Mouse (Mus musculus): ENCODE results near the gene Bax. TPM values are rescaled to one million over a fixed set of nuclear protein-coding genes. Genes with fewer than 3 reads are reported as not detected.

The Bax gene
- total RNA-seq, 2 experiments from 2014 or later, result 10.1 to 10.3 TPM

GRCm38 (mm10) chr7:45426556-45426955 lies 40.1 kb downstream of the Bax start:
- ATAC-seq (replicated peaks; ENCODE audit: low FRiP score, poor library complexity, severe bottlenecking), result no peak

GRCm38 (mm10) chr7:45421194-45421593 lies 45.5 kb downstream of the Bax start:
- no peak for ATAC-seq (replicated peaks; ENCODE audit: low FRiP score, poor library complexity, severe bottlenecking)

DNA sequence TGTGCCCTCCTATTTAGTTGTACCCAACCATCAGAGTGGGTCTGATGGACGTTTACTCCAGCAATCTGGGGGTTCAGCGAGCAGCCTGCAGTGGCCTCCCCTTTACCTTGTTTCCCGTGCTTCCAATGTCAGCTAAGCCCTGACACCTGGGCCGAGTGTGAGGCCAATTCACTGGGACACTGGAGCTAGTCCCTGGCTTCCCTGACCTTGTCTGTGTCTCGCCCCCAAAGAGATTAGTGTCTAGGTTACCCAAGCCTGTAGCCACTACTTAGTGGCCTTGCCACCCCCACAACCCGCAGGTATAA lies 46.1 kb downstream of the Bax start, which contains the start of gene Lhb:
Gene Lhb (plus strand): TSS at position 206 of the 305 bp plus-strand sequence.
- no peak for ATAC-seq (replicated peaks; ENCODE audit: low FRiP score, poor library complexity, severe bottlenecking)

DNA sequence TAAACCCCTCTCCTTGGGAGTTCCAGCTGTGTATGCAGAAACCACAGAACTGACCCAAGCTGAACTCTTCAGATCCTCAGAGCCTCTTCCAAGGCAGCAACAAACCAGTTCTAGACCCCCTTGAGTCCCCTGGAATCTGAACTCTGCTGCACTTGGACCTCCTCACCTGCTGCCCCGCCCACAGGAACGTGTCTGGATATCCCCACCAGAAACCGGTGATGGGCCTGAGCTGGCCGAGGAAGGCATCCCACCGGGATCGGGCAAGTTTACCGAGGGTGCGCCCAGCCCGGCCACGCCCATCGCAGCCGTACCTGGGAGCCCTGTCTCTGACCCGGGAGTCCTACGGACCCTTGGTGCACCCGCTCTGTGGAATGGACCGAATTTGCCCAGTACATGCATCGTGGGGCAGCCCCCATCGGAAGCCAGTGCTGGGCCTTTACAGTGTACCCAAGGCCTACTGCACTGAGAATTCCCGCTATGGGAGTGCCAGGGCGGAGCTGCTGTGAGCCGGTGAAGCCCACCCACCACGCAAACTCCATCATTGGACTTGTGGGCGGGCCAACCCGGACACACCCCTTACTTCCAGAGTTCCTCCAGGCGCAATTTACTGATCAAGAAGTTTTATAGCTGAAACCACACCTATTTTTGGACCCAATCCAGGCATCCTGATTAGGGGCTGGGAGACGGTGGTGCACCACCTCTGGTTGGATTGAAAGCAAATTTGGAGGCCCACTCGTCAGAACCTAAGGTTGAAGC lies 46.7 kb downstream of the Bax start:
- ATAC-seq (replicated peaks; ENCODE audit: low FRiP score, poor library complexity, severe bottlenecking), result no peak

DNA sequence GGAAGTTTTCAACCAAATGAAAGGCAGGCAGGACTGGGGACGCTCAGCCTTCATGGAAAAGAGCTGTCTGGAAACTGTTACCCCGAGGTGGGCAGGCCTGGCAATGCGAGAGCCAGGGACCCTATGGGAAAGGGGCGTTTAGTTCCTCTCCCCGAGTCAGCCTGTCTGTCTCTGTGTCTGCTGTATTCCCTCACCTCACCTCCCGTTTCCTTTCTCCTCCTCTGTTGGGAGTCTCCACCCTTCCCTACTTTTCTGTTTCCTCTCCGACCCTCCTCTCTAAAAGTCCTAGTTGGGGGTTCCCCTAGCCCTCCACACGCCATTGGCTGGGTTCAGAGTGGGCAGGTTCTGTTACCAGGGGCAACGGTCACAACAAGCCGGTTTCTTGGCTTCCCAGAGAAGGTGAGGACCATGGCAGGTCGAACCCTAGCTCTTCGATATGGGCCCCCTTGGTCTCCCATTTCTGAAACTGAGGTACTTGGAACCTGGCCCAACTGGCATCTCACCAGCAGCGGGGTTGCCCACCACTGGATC lies 48.7 kb downstream of the Bax start:
- ATAC-seq (replicated peaks; ENCODE audit: low FRiP score, poor library complexity, severe bottlenecking), result no peak

DNA sequence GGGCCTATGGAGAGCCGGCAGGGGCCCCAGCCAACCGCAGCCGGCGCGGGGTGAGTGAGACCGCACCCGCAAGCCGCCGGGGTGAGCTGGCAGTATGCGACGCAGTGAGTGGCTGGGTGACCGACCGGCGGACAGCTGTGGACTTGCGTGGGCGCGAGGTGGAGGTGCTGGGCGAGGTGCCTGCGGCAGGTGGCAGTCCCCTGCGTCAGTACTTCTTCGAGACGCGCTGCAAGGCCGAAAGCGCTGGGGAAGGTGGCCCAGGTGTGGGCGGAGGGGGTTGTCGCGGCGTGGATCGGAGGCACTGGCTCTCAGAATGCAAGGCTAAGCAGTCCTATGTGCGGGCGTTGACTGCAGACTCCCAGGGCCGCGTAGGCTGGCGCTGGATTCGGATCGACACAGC lies 51.1 kb downstream of the Bax start:
- no peak for ATAC-seq (replicated peaks; ENCODE audit: low FRiP score, poor library complexity, severe bottlenecking)

- no peak for ATAC-seq (replicated peaks; ENCODE audit: low FRiP score, poor library complexity, severe bottlenecking)
Observed at GRCm38 (mm10) chr7:45414740-45415224, 51.9 kb downstream of the Bax start.

GRCm38 (mm10) chr7:45413864-45414739 lies 52.6 kb downstream of the Bax start:
- 0 out of 2 replicates have a peak, but pooled peaks have one; percentile 23 for ATAC-seq (replicated peaks; ENCODE audit: low FRiP score, poor library complexity, severe bottlenecking)

GRCm38 (mm10) chr7:45413113-45413863 lies 53.4 kb downstream of the Bax start, which contains the start of gene Ntf5:
TSS of gene Ntf5 (plus strand) at chr7:45413695.
- no peak for ATAC-seq (replicated peaks; ENCODE audit: low FRiP score, poor library complexity, severe bottlenecking)

DNA sequence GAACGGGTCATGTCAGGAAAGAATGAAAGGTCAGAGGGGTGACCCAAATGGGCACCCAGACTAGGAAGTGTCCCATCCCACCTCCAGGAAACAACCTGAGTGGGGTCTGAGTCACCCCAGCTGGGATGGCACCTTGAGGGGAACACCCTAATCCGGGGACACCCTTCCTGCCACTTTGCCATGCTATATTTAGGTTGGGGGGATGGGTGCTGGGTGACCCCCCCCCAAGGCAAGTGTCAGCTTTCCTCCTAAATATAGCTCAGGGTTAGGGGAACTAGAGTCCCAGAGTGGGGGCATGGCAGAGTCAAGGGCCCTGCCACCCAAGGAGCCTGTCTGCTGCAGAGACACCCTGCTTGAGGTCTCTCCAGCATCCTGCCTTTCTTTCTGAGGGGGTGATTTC lies 54.3 kb downstream of the Bax start:
- ATAC-seq (replicated peaks; ENCODE audit: low FRiP score, poor library complexity, severe bottlenecking), result no peak

Other genes with a start within 250 kb of the Bax start
Only the 30 nearest of the 33 such genes appear.
- gene Cd37, start 227.8 kb downstream of the Bax start, total RNA-seq (2015; ENCODE audit: low replicate concordance), result 82.2 and 86.1 TPM in 2 replicates
- 21.1 and 54.8 TPM in 2 replicates for gene Cd37, start 227.8 kb downstream of the Bax start, total RNA-seq (2017; ENCODE audit: low replicate concordance)
- not detected in 2 replicates for gene Slc6a16, start 225.8 kb downstream of the Bax start, total RNA-seq (2015; ENCODE audit: low replicate concordance)
- gene Slc6a16, start 225.8 kb downstream of the Bax start, total RNA-seq (2017; ENCODE audit: low replicate concordance), result not detected in 2 replicates
- gene Slc6a21, start 189.4 kb downstream of the Bax start, total RNA-seq (2015; ENCODE audit: low replicate concordance), result not detected in 2 replicates
- not detected in 2 replicates for gene Slc6a21, start 189.4 kb downstream of the Bax start, total RNA-seq (2017; ENCODE audit: low replicate concordance)
- gene Trpm4, start 133.1 kb downstream of the Bax start, total RNA-seq (2015; ENCODE audit: low replicate concordance), result not detected in 2 replicates
- not detected in 2 replicates for gene Trpm4, start 133.1 kb downstream of the Bax start, total RNA-seq (2017; ENCODE audit: low replicate concordance)
- gene Hrc, start 131.6 kb downstream of the Bax start, total RNA-seq (2015; ENCODE audit: low replicate concordance), result not detected in 2 replicates
- gene Hrc, start 131.6 kb downstream of the Bax start, total RNA-seq (2017; ENCODE audit: low replicate concordance), result not detected in 2 replicates
- gene Ppfia3, start 99.9 kb downstream of the Bax start, total RNA-seq (2015; ENCODE audit: low replicate concordance), result not detected in 2 replicates
- gene Ppfia3, start 99.9 kb downstream of the Bax start, total RNA-seq (2017; ENCODE audit: low replicate concordance), result not detected in 2 replicates
- not detected in 2 replicates for gene Lin7b, start 96.3 kb downstream of the Bax start, total RNA-seq (2015; ENCODE audit: low replicate concordance)
- gene Lin7b, start 96.3 kb downstream of the Bax start, total RNA-seq (2017; ENCODE audit: low replicate concordance), result not detected in 2 replicates
- 143 and 194 TPM in 2 replicates for gene Snrnp70, start 71.2 kb downstream of the Bax start, total RNA-seq (2015; ENCODE audit: low replicate concordance)
- gene Snrnp70, start 71.2 kb downstream of the Bax start, total RNA-seq (2017; ENCODE audit: low replicate concordance), result 312 and 348 TPM in 2 replicates
- not detected in 2 replicates for gene Kcna7, start 61.2 kb downstream of the Bax start, total RNA-seq (2015; ENCODE audit: low replicate concordance)
- gene Kcna7, start 61.2 kb downstream of the Bax start, total RNA-seq (2017; ENCODE audit: low replicate concordance), result not detected in 2 replicates
- not detected in 2 replicates for gene Ntf5, start 53.2 kb downstream of the Bax start, total RNA-seq (2015; ENCODE audit: low replicate concordance)
- gene Ntf5, start 53.2 kb downstream of the Bax start, total RNA-seq (2017; ENCODE audit: low replicate concordance), result not detected in 2 replicates
- not detected in 2 replicates for gene Lhb, start 46.1 kb downstream of the Bax start, total RNA-seq (2015; ENCODE audit: low replicate concordance)
- gene Lhb, start 46.1 kb downstream of the Bax start, total RNA-seq (2017; ENCODE audit: low replicate concordance), result not detected in 2 replicates
- gene Gys1, start 32.1 kb downstream of the Bax start, total RNA-seq (2015; ENCODE audit: low replicate concordance), result 0.84 and 5.8 TPM in 2 replicates
- 2.1 and 6.2 TPM in 2 replicates for gene Gys1, start 32.1 kb downstream of the Bax start, total RNA-seq (2017; ENCODE audit: low replicate concordance)
- gene Ruvbl2, start 28.8 kb downstream of the Bax start, total RNA-seq (2015; ENCODE audit: low replicate concordance), result 39.0 and 53.3 TPM in 2 replicates
- 22.6 and 28.8 TPM in 2 replicates for gene Ruvbl2, start 28.8 kb downstream of the Bax start, total RNA-seq (2017; ENCODE audit: low replicate concordance)
- gene Ftl1, start 7.0 kb downstream of the Bax start, total RNA-seq (2015; ENCODE audit: low replicate concordance), result 2,156 and 2,353 TPM in 2 replicates
- 950 and 960 TPM in 2 replicates for gene Ftl1, start 7.0 kb downstream of the Bax start, total RNA-seq (2017; ENCODE audit: low replicate concordance)
- gene Tulp2, start 15.0 kb upstream of the Bax start, total RNA-seq (2015; ENCODE audit: low replicate concordance), result 0.84 TPM in 1 of 2 replicates, not detected in the other
- not detected in 2 replicates for gene Tulp2, start 15.0 kb upstream of the Bax start, total RNA-seq (2017; ENCODE audit: low replicate concordance)
- gene Gm45808, start 19.9 kb upstream of the Bax start, total RNA-seq (2015; ENCODE audit: low replicate concordance), result not detected in 2 replicates
- gene Gm45808, start 19.9 kb upstream of the Bax start, total RNA-seq (2017; ENCODE audit: low replicate concordance), result 4.9 TPM in 1 of 2 replicates, not detected in the other
- gene Dhdh, start 21.9 kb upstream of the Bax start, total RNA-seq (2015; ENCODE audit: low replicate concordance), result 0.42 and 3.6 TPM in 2 replicates
- 1.0 and 1.6 TPM in 2 replicates for gene Dhdh, start 21.9 kb upstream of the Bax start, total RNA-seq (2017; ENCODE audit: low replicate concordance)
- gene Nucb1, start 43.5 kb upstream of the Bax start, total RNA-seq (2015; ENCODE audit: low replicate concordance), result 164 and 168 TPM in 2 replicates
- 789 and 905 TPM in 2 replicates for gene Nucb1, start 43.5 kb upstream of the Bax start, total RNA-seq (2017; ENCODE audit: low replicate concordance)
- 814 and 867 TPM in 2 replicates for gene Ppp1r15a, start 59.4 kb upstream of the Bax start, total RNA-seq (2015; ENCODE audit: low replicate concordance)
- 569 and 633 TPM in 2 replicates for gene Ppp1r15a, start 59.4 kb upstream of the Bax start, total RNA-seq (2017; ENCODE audit: low replicate concordance)
- 7.2 TPM in 1 of 2 replicates, not detected in the other for gene Plekha4, start 59.4 kb upstream of the Bax start, total RNA-seq (2015; ENCODE audit: low replicate concordance)
- 0.08 and 0.90 TPM in 2 replicates for gene Plekha4, start 59.4 kb upstream of the Bax start, total RNA-seq (2017; ENCODE audit: low replicate concordance)
- gene Hsd17b14, start 88.0 kb upstream of the Bax start, total RNA-seq (2015; ENCODE audit: low replicate concordance), result not detected in 2 replicates
- not detected in 2 replicates for gene Hsd17b14, start 88.0 kb upstream of the Bax start, total RNA-seq (2017; ENCODE audit: low replicate concordance)
- 8.4 and 17.7 TPM in 2 replicates for gene Bcat2, start 103.3 kb upstream of the Bax start, total RNA-seq (2015; ENCODE audit: low replicate concordance)
- 4.0 and 22.0 TPM in 2 replicates for gene Bcat2, start 103.3 kb upstream of the Bax start, total RNA-seq (2017; ENCODE audit: low replicate concordance)
- not detected in 2 replicates for gene Fgf21, start 148.6 kb upstream of the Bax start, total RNA-seq (2015; ENCODE audit: low replicate concordance)
- gene Fgf21, start 148.6 kb upstream of the Bax start, total RNA-seq (2017; ENCODE audit: low replicate concordance), result not detected in 2 replicates
- gene Fut1, start 150.4 kb upstream of the Bax start, total RNA-seq (2015; ENCODE audit: low replicate concordance), result not detected in 2 replicates
- not detected in 2 replicates for gene Fut1, start 150.4 kb upstream of the Bax start, total RNA-seq (2017; ENCODE audit: low replicate concordance)
- gene Izumo1, start 154.9 kb upstream of the Bax start, total RNA-seq (2015; ENCODE audit: low replicate concordance), result not detected in 2 replicates
- gene Izumo1, start 154.9 kb upstream of the Bax start, total RNA-seq (2017; ENCODE audit: low replicate concordance), result not detected in 2 replicates
- not detected in 2 replicates for gene Rasip1, start 160.6 kb upstream of the Bax start, total RNA-seq (2015; ENCODE audit: low replicate concordance)
- not detected in 2 replicates for gene Rasip1, start 160.6 kb upstream of the Bax start, total RNA-seq (2017; ENCODE audit: low replicate concordance)
- not detected in 2 replicates for gene Mamstr, start 173.1 kb upstream of the Bax start, total RNA-seq (2015; ENCODE audit: low replicate concordance)
- gene Mamstr, start 173.1 kb upstream of the Bax start, total RNA-seq (2017; ENCODE audit: low replicate concordance), result not detected in 2 replicates
- not detected in 2 replicates for gene Fut2, start 199.5 kb upstream of the Bax start, total RNA-seq (2015; ENCODE audit: low replicate concordance)
- gene Fut2, start 199.5 kb upstream of the Bax start, total RNA-seq (2017; ENCODE audit: low replicate concordance), result not detected in 2 replicates
- gene Ntn5, start 217.1 kb upstream of the Bax start, total RNA-seq (2015; ENCODE audit: low replicate concordance), result not detected in 2 replicates
- not detected in 2 replicates for gene Ntn5, start 217.1 kb upstream of the Bax start, total RNA-seq (2017; ENCODE audit: low replicate concordance)
- gene Sec1, start 227.5 kb upstream of the Bax start, total RNA-seq (2015; ENCODE audit: low replicate concordance), result not detected in 2 replicates
- not detected in 2 replicates for gene Sec1, start 227.5 kb upstream of the Bax start, total RNA-seq (2017; ENCODE audit: low replicate concordance)

Data from erythroid progenitor cell, adult 5-6 weeks (primary cell).